Mouse (Mus musculus): ENCODE data around the gene Zfp593.

The Zfp593 gene

DNA sequence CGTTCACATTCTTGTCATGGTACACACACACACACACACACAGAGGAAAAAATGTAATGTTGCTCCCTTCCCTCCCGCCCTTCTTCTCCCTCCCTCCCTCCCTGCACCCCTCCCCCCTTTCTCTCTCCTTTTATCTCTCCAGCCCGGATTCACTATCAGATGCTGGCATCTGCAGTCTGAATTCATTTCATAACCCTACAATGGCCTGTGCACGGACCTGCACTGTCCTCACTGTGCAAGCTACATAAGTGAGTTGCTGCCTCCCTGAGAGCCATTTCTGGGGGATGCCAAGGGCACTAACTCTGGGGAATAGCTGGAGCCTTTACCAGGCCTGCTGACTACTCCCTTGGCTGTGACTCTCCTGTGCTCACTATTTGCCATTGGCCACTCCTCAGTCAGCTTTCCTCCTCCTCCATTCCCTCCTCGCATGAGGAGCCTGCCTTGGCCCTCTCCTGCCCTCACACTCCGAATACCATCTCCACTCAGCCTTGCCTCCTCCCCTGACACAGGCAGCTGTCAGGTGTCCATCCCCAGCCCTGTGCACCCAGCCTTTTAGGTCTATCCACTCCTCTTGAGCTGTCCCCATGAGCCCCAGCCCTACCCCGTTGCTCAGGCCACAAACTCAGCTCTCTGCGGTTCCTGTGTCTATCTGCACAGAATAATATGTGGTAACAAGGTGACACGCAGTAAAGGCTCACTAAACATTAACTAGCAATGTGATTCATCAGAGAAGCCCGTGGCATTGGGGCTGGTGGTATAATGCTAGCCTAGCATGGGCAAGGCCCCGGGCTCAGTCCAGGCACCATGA, 22.4 kb downstream of the Zfp593 start:
- DNase-seq = no peak

DNA sequence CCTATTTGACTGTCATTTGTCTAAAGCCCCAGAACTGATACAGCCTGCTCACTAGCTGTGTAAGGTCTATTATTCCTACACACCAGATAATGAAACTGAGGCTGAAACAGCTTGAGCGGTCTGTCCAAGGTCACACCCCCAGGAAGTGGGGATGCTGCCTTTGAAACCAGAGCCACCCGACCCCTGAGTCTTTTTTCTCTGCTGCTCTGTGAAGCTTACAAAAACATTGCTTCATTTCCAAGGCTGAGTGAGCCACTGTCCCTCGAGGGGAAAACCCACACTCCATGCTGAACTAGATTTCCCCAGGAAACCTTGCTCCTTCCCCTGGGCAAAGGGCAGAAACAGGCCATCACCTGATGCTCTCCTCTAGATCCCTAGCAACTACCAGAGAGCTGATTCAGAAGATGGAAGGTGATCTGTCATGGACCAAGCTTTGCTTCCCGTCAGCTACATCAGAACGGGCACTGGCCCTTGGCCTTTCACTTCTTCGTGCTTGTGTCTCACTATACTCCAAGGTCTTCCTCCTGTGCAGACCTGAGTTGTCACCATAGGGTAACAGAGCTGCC, 38.8 kb downstream of the Zfp593 start:
- DNase-seq = no peak

DNA sequence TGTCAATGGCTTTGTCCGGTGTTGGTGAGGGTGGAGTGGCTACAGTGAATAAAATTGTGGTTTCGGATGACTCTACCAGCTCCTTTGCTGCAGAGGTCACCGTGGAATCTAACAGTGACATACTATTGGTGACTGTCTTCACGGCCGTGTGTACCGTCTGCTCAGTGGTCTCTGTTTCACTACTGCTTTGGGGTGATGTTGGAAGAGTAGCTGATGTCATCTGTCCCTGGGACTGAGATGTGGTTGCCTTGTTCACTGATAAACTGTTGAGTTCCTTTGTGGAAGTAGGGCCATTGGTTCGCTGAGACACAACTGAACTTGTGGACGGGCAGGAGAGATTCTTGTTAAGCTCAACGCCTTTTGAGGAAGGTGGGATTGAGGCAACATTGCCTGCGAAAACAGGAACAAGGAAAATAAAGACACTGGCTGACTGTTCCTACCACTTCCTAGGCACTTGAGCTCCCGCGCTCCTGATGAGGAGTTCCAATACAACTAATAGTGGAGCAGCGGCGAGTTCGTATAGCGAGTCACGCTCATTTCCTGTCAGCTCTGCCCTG, 42.0 kb downstream of the Zfp593 start:
- DNase-seq = no peak

DNA sequence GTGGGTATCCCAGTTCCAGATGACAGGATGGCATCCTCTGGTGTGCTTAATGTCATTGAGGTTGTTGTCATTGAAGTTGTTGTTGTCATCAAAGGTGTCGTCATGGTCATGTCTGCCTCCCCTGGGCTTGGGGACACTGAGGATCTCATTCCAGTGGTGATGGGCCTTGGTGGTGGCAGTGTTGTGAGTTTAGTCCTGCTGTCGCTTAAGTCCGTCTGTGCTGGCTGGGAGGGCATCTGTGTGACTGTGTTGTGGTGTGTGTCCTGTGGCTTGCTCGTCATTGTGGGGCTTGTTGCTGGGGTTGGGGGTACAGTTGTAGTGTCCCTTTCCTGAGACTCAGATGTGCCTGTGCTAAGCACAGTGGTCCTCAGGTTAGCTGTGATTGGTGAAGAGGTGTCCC, 42.5 kb downstream of the Zfp593 start, which contains the start of gene Gm7534:
TSS of gene Gm7534 (minus strand) at position 101 of the 400 bp plus-strand sequence.
- no peak for DNase-seq

DNA sequence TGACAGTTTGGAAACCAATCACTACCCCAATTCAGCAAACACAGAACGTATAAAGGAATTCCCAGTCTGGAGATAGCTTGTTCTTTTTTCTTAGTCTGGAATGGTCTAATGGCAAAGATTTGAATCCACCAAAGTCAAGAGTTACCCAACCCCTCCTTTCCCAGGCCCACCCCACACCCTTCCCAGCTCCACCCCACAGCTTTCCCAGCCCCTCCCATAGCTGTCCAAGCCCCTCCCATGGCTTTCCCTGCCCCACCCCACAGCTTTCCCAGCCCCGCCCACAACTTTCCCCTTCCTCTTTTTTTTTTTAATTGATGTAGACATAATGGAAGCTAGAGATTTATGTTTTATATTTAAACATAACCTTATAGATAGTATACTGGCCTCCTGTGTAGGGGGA, 46.0 kb downstream of the Zfp593 start:
- DNase-seq = no peak

Measured in cerebellum, adult 11-12 months (tissue).